Mouse (Mus musculus) testis, adult 2 months (tissue): ENCODE measurements at regions not wholly inside any gene's neighbourhood (a gene's known extent, or its start where the extent isn't known, plus 50 kb on each side); places are given as distances from the start of the nearest gene placed in this dataset.
A peak's percentile ranks its signal among the peaks of the same experiment; 100 is the strongest.

Experiments used
- H3K27ac ChIP-seq: fragments of 200-500 bp; 2 replicates; pipeline ENCODE4 v1.5.1; 2012; ENCODE audit warnings: low read depth, low read length; ENCODE audit not compliant: control insufficient read depth, insufficient read depth
- H3K27me3 ChIP-seq: fragments of 200-500 bp; 2 replicates; pipeline ENCODE4 v1.6.1; 2012; ENCODE audit warnings: mild to moderate bottlenecking, low read length, moderate library complexity; ENCODE audit not compliant: control insufficient read depth, insufficient read depth
- H3K36me3 ChIP-seq: fragments of 200-500 bp; 2 replicates; pipeline ENCODE4 v1.6.1; 2012; ENCODE audit warnings: mild to moderate bottlenecking, low read length; ENCODE audit not compliant: control insufficient read depth, insufficient read depth
- H3K4me1 ChIP-seq: fragments of 200-500 bp; 2 replicates; pipeline ENCODE4 v1.6.1; 2012; ENCODE audit warnings: low read length; ENCODE audit not compliant: control insufficient read depth, insufficient read depth
- H3K4me3 ChIP-seq: fragments of 200-500 bp; 2 replicates; pipeline ENCODE4 v1.5.1; 2012; ENCODE audit warnings: low read depth, mild to moderate bottlenecking, low read length, moderate library complexity, mixed read lengths; ENCODE audit not compliant: control insufficient read depth
- CTCF ChIP-seq: fragments of 200-500 bp; IDR thresholded peaks from 2 replicates; pipeline ENCODE4 v1.5.1; 2012; ENCODE audit warnings: low read depth, mild to moderate bottlenecking, inconsistent platforms, low read length, moderate library complexity; ENCODE audit not compliant: control insufficient read depth, insufficient read depth, insufficient replicate concordance
- POLR2A ChIP-seq: fragments of 200-500 bp; IDR thresholded peaks from 2 replicates; pipeline ENCODE4 v1.6.1; 2012; ENCODE audit warnings: low read depth, mild to moderate bottlenecking, inconsistent platforms, low read length, moderate library complexity; ENCODE audit not compliant: control insufficient read depth

GRCm38 (mm10) chr9:47909051-47909450 lies 252.8 kb upstream of the Nxpe4 start:
- TF ChIP-seq POLR2A (no peak), CTCF (no peak)
- no peaks in the 10 kb centered on the region for H3K36me3 ChIP-seq
- H3K4me1 ChIP-seq: no peaks in the 10 kb centered on the region
- no peaks in the 10 kb centered on the region for H3K27me3 ChIP-seq
- no peak overlapping the region for H3K27ac ChIP-seq
- no peak overlapping the region for H3K4me3 ChIP-seq

- no peaks in the 10 kb centered on the region for H3K36me3 ChIP-seq
- H3K4me1 ChIP-seq: no peaks in the 10 kb centered on the region
- H3K27me3 ChIP-seq: no peaks in the 10 kb centered on the region
- H3K27ac ChIP-seq: no peak overlapping the region
- H3K4me3 ChIP-seq: no peak overlapping the region
- TF ChIP-seq CTCF: no peak
These were observed 251.3 kb upstream of the Nxpe4 start for GRCm38 (mm10) chr9:47910501-47910906.

- Histone ChIP-seq H3K4me3 (no peak overlapping the region), H3K36me3 (no peaks in the 10 kb centered on the region), H3K4me1 (no peaks in the 10 kb centered on the region), H3K27me3 (no peaks in the 10 kb centered on the region), H3K27ac (no peak overlapping the region)
- no peak for TF ChIP-seq CTCF
- no peak for TF ChIP-seq POLR2A
These were observed 249.0 kb upstream of the Nxpe4 start for GRCm38 (mm10) chr9:47912823-47913222.

DNA sequence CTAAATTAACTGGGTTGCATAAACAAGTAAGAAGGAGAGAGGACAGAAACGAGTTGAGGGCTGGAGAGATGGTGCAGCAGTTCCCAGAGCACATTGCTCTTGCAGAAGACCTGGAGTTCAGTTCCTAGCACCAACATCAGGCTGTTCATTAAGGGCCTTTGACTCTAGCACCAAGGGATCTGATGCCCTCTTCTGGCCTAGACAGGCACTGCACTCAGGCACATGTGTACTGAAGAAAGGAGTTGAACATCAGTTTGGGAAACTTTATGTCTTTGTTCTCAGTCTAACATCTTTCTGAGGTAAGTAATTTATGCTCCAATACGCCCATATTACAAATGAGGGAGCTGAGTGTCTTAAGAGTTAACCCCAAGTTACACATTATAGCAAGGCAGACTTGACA lies 226.5 kb upstream of the Nxpe4 start:
- Histone ChIP-seq H3K27ac (no peak overlapping the region), H3K4me1 (no peaks in the 10 kb centered on the region), H3K36me3 (no peaks in the 10 kb centered on the region), H3K27me3 (no peaks in the 10 kb centered on the region), H3K4me3 (no peak overlapping the region)
- TF ChIP-seq POLR2A (no peak), CTCF (peak; percentile 38; the same call in 1 of the 2 replicates)

GRCm38 (mm10) chr9:47935957-47936457 lies 225.8 kb upstream of the Nxpe4 start:
- H3K27ac ChIP-seq: no peak overlapping the region
- no peaks in the 10 kb centered on the region for H3K36me3 ChIP-seq
- no peaks in the 10 kb centered on the region for H3K27me3 ChIP-seq
- H3K4me1 ChIP-seq: no peaks in the 10 kb centered on the region
- no peak for TF ChIP-seq CTCF
- TF ChIP-seq POLR2A: no peak
- no peak overlapping the region for H3K4me3 ChIP-seq

GRCm38 (mm10) chr9:47938941-47939710 lies 222.7 kb upstream of the Nxpe4 start:
- TF ChIP-seq POLR2A (no peak), CTCF (no peak)
- no peaks in the 10 kb centered on the region for H3K27me3 ChIP-seq

DNA sequence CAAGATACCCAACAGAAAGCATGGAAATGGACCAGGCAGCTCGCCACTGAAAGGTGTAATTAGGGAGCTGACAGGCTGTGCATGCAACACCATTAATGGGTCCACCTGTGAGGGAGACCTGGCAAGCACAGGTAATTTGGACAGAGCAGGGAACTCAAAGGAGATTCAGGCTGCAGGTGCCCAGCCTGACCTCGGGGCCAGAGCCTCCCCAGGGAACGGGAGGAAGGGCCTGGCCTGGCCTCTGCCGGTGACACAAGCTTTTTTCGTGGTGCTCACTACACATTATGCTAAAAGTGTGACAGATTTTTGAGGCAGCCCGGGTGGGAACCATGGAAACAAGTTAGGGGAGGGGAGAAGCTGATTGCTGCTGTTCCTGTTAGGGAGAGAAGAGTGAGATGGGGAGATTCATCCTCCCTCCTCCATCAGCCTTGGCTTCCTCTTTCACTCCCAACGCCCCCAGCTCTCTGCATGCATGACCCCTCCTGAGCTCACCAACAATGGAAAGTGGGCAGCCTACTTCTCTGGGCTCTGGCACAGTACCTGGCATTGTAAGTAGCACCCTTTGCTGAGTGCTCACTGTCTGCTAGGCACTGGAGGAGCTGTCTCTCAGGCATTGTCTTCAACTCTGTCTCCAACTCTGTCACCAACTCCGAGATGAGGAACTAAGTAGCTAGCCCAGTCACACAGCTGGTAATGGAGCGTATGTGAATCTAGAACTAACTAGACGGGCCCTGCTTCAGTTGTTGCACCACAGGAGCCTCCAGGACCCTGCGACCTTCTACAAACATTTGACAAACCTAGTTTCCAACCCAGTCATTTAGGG lies 218.9 kb upstream of the Nxpe4 start:
- Histone ChIP-seq H3K27ac (no peak overlapping the region), H3K4me3 (no peak overlapping the region), H3K27me3 (no peaks in the 10 kb centered on the region), H3K4me1 (no peaks in the 10 kb centered on the region), H3K36me3 (no peaks in the 10 kb centered on the region)
- TF ChIP-seq CTCF (no peak), POLR2A (no peak)

More at GRCm38 (mm10) chr9:47938941-47939710, 222.7 kb upstream of the Nxpe4 start:
- H3K27ac ChIP-seq: no peak overlapping the region
- H3K4me1 ChIP-seq: no peaks in the 10 kb centered on the region
- H3K4me3 ChIP-seq: no peak overlapping the region
- no peaks in the 10 kb centered on the region for H3K36me3 ChIP-seq
